Mouse (Mus musculus): ENCODE results near the gene Txnrd3. TPM values are rescaled to one million over a fixed set of nuclear protein-coding genes. Genes with fewer than 3 reads are reported as not detected.

Gene Txnrd3
- polyA plus RNA-seq, 1 experiment: 9.5 TPM

- H3K4me2 ChIP-seq (ENCODE audit: low read depth): no peak overlapping the region
- no peaks in the 10 kb centered on the region for H3K79me2 ChIP-seq (ENCODE audit: control insufficient read depth, insufficient read depth)
- TF ChIP-seq USF1 (IDR thresholded peaks at IDR 0.05; ENCODE audit: low read depth) (no peak), REST (IDR thresholded peaks at IDR 0.05; ENCODE audit: insufficient read depth, insufficient read length) (no peak), TCF12 (IDR thresholded peaks at IDR 0.05; ENCODE audit: insufficient read depth, poor library complexity, severe bottlenecking) (no peak), MYOG (IDR thresholded peaks at IDR 0.05; ENCODE audit: control insufficient read depth in 1 of 3, insufficient read depth in 1 of 3, insufficient read length in 2 of 3, low read depth in 2 of 3) (no peak), CEBPB (IDR thresholded peaks at IDR 0.05; ENCODE audit: insufficient read depth, poor library complexity, severe bottlenecking) (no peak), SRF (IDR thresholded peaks at IDR 0.05; ENCODE audit: control insufficient read depth, insufficient read length, low read depth) (no peak), POLR2AphosphoS2 (IDR thresholded peaks at IDR 0.05; ENCODE audit: insufficient read length, low read depth) (no peak), E2F4 (IDR thresholded peaks at IDR 0.05; ENCODE audit: insufficient read depth) (no peak), MYOD1 (IDR thresholded peaks at IDR 0.05; ENCODE audit: control insufficient read depth in 1 of 3, insufficient read length in 2 of 3, low read depth in 2 of 3) (no peak), TCF3 (IDR thresholded peaks at IDR 0.05; ENCODE audit: insufficient read length, low read depth) (no peak), MAX (IDR thresholded peaks at IDR 0.05; ENCODE audit: low read depth) (no peak), POLR2A (IDR thresholded peaks at IDR 0.05; ENCODE audit: insufficient read length, low read depth) (no peak)
- H3K27me3 ChIP-seq (ENCODE audit: control insufficient read depth, insufficient read depth, insufficient read length): no peaks in the 10 kb centered on the region
- H3K36me3 ChIP-seq (ENCODE audit: control insufficient read depth, insufficient read depth): no peaks in the 10 kb centered on the region
- H3ac ChIP-seq (ENCODE audit: control insufficient read depth, insufficient read length): no peak overlapping the region
- H3K4me3 ChIP-seq: no peak overlapping the region
Measured at GRCm38 (mm10) chr6:89649897-89650296, 6.1 kb downstream of the Txnrd3 start.

- Histone ChIP-seq H3K4me2 (ENCODE audit: low read depth) (no peak overlapping the region), H3K79me2 (ENCODE audit: control insufficient read depth, insufficient read depth) (no peaks in the 10 kb centered on the region), H3K36me3 (ENCODE audit: control insufficient read depth, insufficient read depth) (peaks cover 3% of the 10 kb centered on the region), H3ac (ENCODE audit: control insufficient read depth, insufficient read length) (no peak overlapping the region), H3K27me3 (ENCODE audit: control insufficient read depth, insufficient read depth, insufficient read length) (no peaks in the 10 kb centered on the region), H3K4me3 (no peak overlapping the region)
- TF ChIP-seq REST (IDR thresholded peaks at IDR 0.05; ENCODE audit: insufficient read depth, insufficient read length) (no peak), TCF12 (IDR thresholded peaks at IDR 0.05; ENCODE audit: insufficient read depth, poor library complexity, severe bottlenecking) (no peak), MYOD1 (IDR thresholded peaks at IDR 0.05; ENCODE audit: control insufficient read depth in 1 of 3, insufficient read length in 2 of 3, low read depth in 2 of 3) (no peak), POLR2AphosphoS2 (IDR thresholded peaks at IDR 0.05; ENCODE audit: insufficient read length, low read depth) (no peak), SRF (IDR thresholded peaks at IDR 0.05; ENCODE audit: control insufficient read depth, insufficient read length, low read depth) (no peak), E2F4 (IDR thresholded peaks at IDR 0.05; ENCODE audit: insufficient read depth) (no peak), MYOG (IDR thresholded peaks at IDR 0.05; ENCODE audit: control insufficient read depth in 1 of 3, insufficient read depth in 1 of 3, insufficient read length in 2 of 3, low read depth in 2 of 3) (no peak), USF1 (IDR thresholded peaks at IDR 0.05; ENCODE audit: low read depth) (no peak), POLR2A (IDR thresholded peaks at IDR 0.05; ENCODE audit: insufficient read length, low read depth) (no peak), CEBPB (IDR thresholded peaks at IDR 0.05; ENCODE audit: insufficient read depth, poor library complexity, severe bottlenecking) (no peak)
Measured at GRCm38 (mm10) chr6:89651770-89652169, 8.0 kb downstream of the Txnrd3 start.

GRCm38 (mm10) chr6:89655011-89655410 lies 11.2 kb downstream of the Txnrd3 start:
- no peaks in the 10 kb centered on the region for H3K79me2 ChIP-seq (ENCODE audit: control insufficient read depth, insufficient read depth)
- H3K27me3 ChIP-seq (ENCODE audit: control insufficient read depth, insufficient read depth, insufficient read length): no peaks in the 10 kb centered on the region
- H3K4me2 ChIP-seq (ENCODE audit: low read depth): no peak overlapping the region
- no peak overlapping the region for H3ac ChIP-seq (ENCODE audit: control insufficient read depth, insufficient read length)
- no peak for TF ChIP-seq TCF12 (IDR thresholded peaks at IDR 0.05; ENCODE audit: insufficient read depth, poor library complexity, severe bottlenecking)
- TF ChIP-seq POLR2A (IDR thresholded peaks at IDR 0.05; ENCODE audit: insufficient read length, low read depth): no peak
- TF ChIP-seq E2F4 (IDR thresholded peaks at IDR 0.05; ENCODE audit: insufficient read depth): no peak
- TF ChIP-seq REST (IDR thresholded peaks at IDR 0.05; ENCODE audit: insufficient read depth, insufficient read length): no peak
- TF ChIP-seq SRF (IDR thresholded peaks at IDR 0.05; ENCODE audit: control insufficient read depth, insufficient read length, low read depth): no peak
- no peak for TF ChIP-seq POLR2AphosphoS2 (IDR thresholded peaks at IDR 0.05; ENCODE audit: insufficient read length, low read depth)
- TF ChIP-seq MYOD1 (IDR thresholded peaks at IDR 0.05; ENCODE audit: control insufficient read depth in 1 of 3, insufficient read length in 2 of 3, low read depth in 2 of 3): no peak
- TF ChIP-seq MAX (IDR thresholded peaks at IDR 0.05; ENCODE audit: low read depth): no peak
- no peak for TF ChIP-seq MYOG (IDR thresholded peaks at IDR 0.05; ENCODE audit: control insufficient read depth in 1 of 3, insufficient read depth in 1 of 3, insufficient read length in 2 of 3, low read depth in 2 of 3)
- no peak for TF ChIP-seq USF1 (IDR thresholded peaks at IDR 0.05; ENCODE audit: low read depth)
- TF ChIP-seq TCF3 (IDR thresholded peaks at IDR 0.05; ENCODE audit: insufficient read length, low read depth): no peak
- TF ChIP-seq CEBPB (IDR thresholded peaks at IDR 0.05; ENCODE audit: insufficient read depth, poor library complexity, severe bottlenecking): no peak
- H3K36me3 ChIP-seq (ENCODE audit: control insufficient read depth, insufficient read depth): peaks cover 3% of the 10 kb centered on the region
- no peak overlapping the region for H3K4me3 ChIP-seq

- Histone ChIP-seq H3K27me3 (ENCODE audit: control insufficient read depth, insufficient read depth, insufficient read length) (no peaks in the 10 kb centered on the region), H3K4me2 (ENCODE audit: low read depth) (no peak overlapping the region), H3K4me3 (no peak overlapping the region), H3K36me3 (ENCODE audit: control insufficient read depth, insufficient read depth) (peaks cover 5% of the 10 kb centered on the region), H3ac (ENCODE audit: control insufficient read depth, insufficient read length) (no peak overlapping the region), H3K79me2 (ENCODE audit: control insufficient read depth, insufficient read depth) (no peaks in the 10 kb centered on the region)
- TF ChIP-seq CEBPB (IDR thresholded peaks at IDR 0.05; ENCODE audit: insufficient read depth, poor library complexity, severe bottlenecking): no peak
- no peak for TF ChIP-seq TCF3 (IDR thresholded peaks at IDR 0.05; ENCODE audit: insufficient read length, low read depth)
- no peak for TF ChIP-seq SRF (IDR thresholded peaks at IDR 0.05; ENCODE audit: control insufficient read depth, insufficient read length, low read depth)
- TF ChIP-seq MYOD1 (IDR thresholded peaks at IDR 0.05; ENCODE audit: control insufficient read depth in 1 of 3, insufficient read length in 2 of 3, low read depth in 2 of 3): no peak
Measured at GRCm38 (mm10) chr6:89658342-89658741, 14.6 kb downstream of the Txnrd3 start.

- TF ChIP-seq MYOD1 (IDR thresholded peaks at IDR 0.05; ENCODE audit: control insufficient read depth in 1 of 3, insufficient read length in 2 of 3, low read depth in 2 of 3) (no peak), POLR2A (IDR thresholded peaks at IDR 0.05; ENCODE audit: insufficient read length, low read depth) (no peak), MAX (IDR thresholded peaks at IDR 0.05; ENCODE audit: low read depth) (no peak), CEBPB (IDR thresholded peaks at IDR 0.05; ENCODE audit: insufficient read depth, poor library complexity, severe bottlenecking) (no peak), TCF12 (IDR thresholded peaks at IDR 0.05; ENCODE audit: insufficient read depth, poor library complexity, severe bottlenecking) (no peak), TCF3 (IDR thresholded peaks at IDR 0.05; ENCODE audit: insufficient read length, low read depth) (no peak), SRF (IDR thresholded peaks at IDR 0.05; ENCODE audit: control insufficient read depth, insufficient read length, low read depth) (no peak), USF1 (IDR thresholded peaks at IDR 0.05; ENCODE audit: low read depth) (no peak), REST (IDR thresholded peaks at IDR 0.05; ENCODE audit: insufficient read depth, insufficient read length) (no peak)
- no peak overlapping the region for H3K4me2 ChIP-seq (ENCODE audit: low read depth)
- H3K79me2 ChIP-seq (ENCODE audit: control insufficient read depth, insufficient read depth): no peaks in the 10 kb centered on the region
- H3ac ChIP-seq (ENCODE audit: control insufficient read depth, insufficient read length): no peak overlapping the region
- H3K4me3 ChIP-seq: no peak overlapping the region
- no peaks in the 10 kb centered on the region for H3K27me3 ChIP-seq (ENCODE audit: control insufficient read depth, insufficient read depth, insufficient read length)
- H3K36me3 ChIP-seq (ENCODE audit: control insufficient read depth, insufficient read depth): peaks cover 8% of the 10 kb centered on the region
Measured at GRCm38 (mm10) chr6:89658931-89659330, 15.1 kb downstream of the Txnrd3 start.
